Mouse (Mus musculus) MEL (cell line): ENCODE measurements around the gene Nudt3.

Experiments
- CTCF ChIP-seq, 3 experiments: IDR thresholded peaks in 2 of 3; conservative IDR thresholded peaks in 1 of 3; 2 replicates each; pipeline ENCODE4 v1.5.1; 2011 to 2012; ENCODE audit warnings: low read length in 3 of 3, low read depth in 2 of 3, mild to moderate bottlenecking in 2 of 3, improper control_type of control experiment in 1 of 3, inconsistent platforms in 1 of 3, mixed read lengths in 1 of 3, moderate library complexity in 1 of 3; ENCODE audit not compliant: control insufficient read depth in 1 of 3, insufficient read depth in 1 of 3, poor library complexity in 1 of 3, severe bottlenecking in 1 of 3
- ELF1 ChIP-seq: IDR thresholded peaks from 2 replicates; pipeline ENCODE4 v1.6.1; 2014; ENCODE audit warnings: low read depth, mild to moderate bottlenecking, inconsistent platforms, low read length, improper control_type of control experiment, moderate library complexity
- GATA1 ChIP-seq: IDR thresholded peaks from 2 replicates; pipeline ENCODE4 v1.6.1; 2011; ENCODE audit warnings: low read depth, low read length, improper control_type of control experiment
- POLR2A ChIP-seq, 2 experiments: IDR thresholded peaks; 2 replicates each; pipeline ENCODE4 v1.6.1; 2011 to 2012; ENCODE audit warnings: low read length in 2 of 2, mild to moderate bottlenecking in 2 of 2, control low read depth in 1 of 2, improper control_type of control experiment in 1 of 2, low read depth in 1 of 2, moderate library complexity in 1 of 2; ENCODE audit not compliant: control insufficient read depth in 1 of 2, insufficient read depth in 1 of 2, poor library complexity in 1 of 2
- ZMIZ1 ChIP-seq: IDR thresholded peaks from 2 replicates; pipeline ENCODE4 v1.6.1; 2012; ENCODE audit warnings: low read depth, mild to moderate bottlenecking, inconsistent platforms, low read length, improper control_type of control experiment, moderate library complexity

GRCm38 (mm10) chr17:27532095-27532494, 91.2 kb downstream of the Nudt3 start:
- TF ChIP-seq GATA1, result no peak
- no peak for TF ChIP-seq POLR2A (IDR thresholded peaks at IDR 0.05; ENCODE audit: control insufficient read depth in 1 of 2, insufficient read depth in 1 of 2, low read depth in 1 of 2, low read length in 2 of 2, poor library complexity in 1 of 2)
- TF ChIP-seq ELF1, result no peak
- no peak for TF ChIP-seq CTCF (IDR thresholded peaks at IDR 0.05 in 2 of 3, conservative IDR thresholded peaks at IDR 0.05 in 1 of 3; ENCODE audit: control insufficient read depth in 1 of 3, insufficient read depth in 1 of 3, low read depth in 2 of 3, low read length in 3 of 3, poor library complexity in 1 of 3, severe bottlenecking in 1 of 3)
- no peak for TF ChIP-seq ZMIZ1
